In the genomic region with DNA sequence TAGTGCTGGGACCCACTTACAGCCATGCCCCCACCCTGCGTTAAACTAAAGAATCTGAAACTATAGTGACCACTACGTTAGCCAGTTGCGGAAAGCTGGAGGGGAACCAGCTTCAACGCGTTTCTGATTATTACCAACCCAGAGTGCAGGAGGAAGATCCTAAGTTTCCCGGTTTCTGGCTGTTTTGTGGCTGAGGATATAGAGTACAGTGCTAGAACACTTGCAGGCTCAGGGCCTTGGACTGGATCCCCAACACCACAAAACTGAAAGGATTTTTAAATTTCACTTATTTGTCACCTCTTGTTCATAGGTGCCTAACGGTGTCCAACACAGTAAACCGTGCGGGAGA, we compare ENCODE assay signal across 8 mouse cellular contexts. TPM values are rescaled to one million over a fixed set of nuclear protein-coding genes. Genes with fewer than 3 reads are reported as not detected.
DNase-seq lines count a peak whose midpoint lies in the region; ATAC-seq and TF ChIP-seq lines count a peak whose summit lies in the region.

No protein-coding gene starts in this region.

- peak overlapping the region; percentile 99 for H3K27ac ChIP-seq in lung, embryonic 14.5 days (ENCODE audit: low read depth)
- H3K27ac ChIP-seq in embryonic fibroblast, embryonic 13.5 days (ENCODE audit: insufficient read depth, low read length) = peak overlapping the region; percentile 99
- peak overlapping the region; percentile 98 for H3K27ac ChIP-seq in limb, embryonic 13.5 days
- peak overlapping the region; percentile 93 for H3K27ac ChIP-seq in neural tube, embryonic 15.5 days (replicated peaks)

- no peak for TF ChIP-seq CTCF in lung, embryonic 14.5 days (IDR thresholded peaks at IDR 0.05; ENCODE audit: low read depth)
- no peak for TF ChIP-seq CTCF in lung, adult 2 months (IDR thresholded peaks at IDR 0.05; ENCODE audit: insufficient read depth, low read length)
- TF ChIP-seq CTCF in embryonic fibroblast, embryonic 13.5 days (IDR thresholded peaks at IDR 0.05; ENCODE audit: borderline replicate concordance, insufficient read depth, low read length) = no peak

- H3K27me3 ChIP-seq in lung, embryonic 14.5 days (ENCODE audit: insufficient read depth, low read length) = no peaks in the 10 kb centered on the region
- H3K27me3 ChIP-seq in limb, embryonic 13.5 days = no peaks in the 10 kb centered on the region
- no peaks in the 10 kb centered on the region for H3K27me3 ChIP-seq in neural tube, embryonic 15.5 days (replicated peaks)

- H3K9me3 ChIP-seq in lung, embryonic 14.5 days (ENCODE audit: low read depth, low read length) = no peaks in the 10 kb centered on the region
- H3K9me3 ChIP-seq in limb, embryonic 13.5 days = no peaks in the 10 kb centered on the region
- H3K9me3 ChIP-seq in neural tube, embryonic 15.5 days (replicated peaks) = no peaks in the 10 kb centered on the region

- H3K9ac ChIP-seq in lung, embryonic 14.5 days = peak overlapping the region; percentile 70
- H3K9ac ChIP-seq in limb, embryonic 13.5 days = peak overlapping the region; percentile 72
- peak overlapping the region; percentile 44 for H3K9ac ChIP-seq in neural tube, embryonic 15.5 days (replicated peaks)

- no peak for TF ChIP-seq POLR2A in lung, adult 2 months (IDR thresholded peaks at IDR 0.05; ENCODE audit: borderline replicate concordance, extremely low read depth, low read depth, low read length)
- no peak; the same call in 1 of the 2 replicates for TF ChIP-seq POLR2A in embryonic fibroblast, embryonic 13.5 days (IDR thresholded peaks at IDR 0.05; ENCODE audit: low read depth, low read length)

- H3K36me3 ChIP-seq in lung, embryonic 14.5 days (ENCODE audit: insufficient read depth) = peaks cover 7% of the 10 kb centered on the region; the same call in 1 of the 2 replicates
- peaks cover 17% of the 10 kb centered on the region for H3K36me3 ChIP-seq in limb, embryonic 13.5 days
- H3K36me3 ChIP-seq in neural tube, embryonic 15.5 days = no peaks in the 10 kb centered on the region

- no peak for DNase-seq in lung, embryonic 14.5 days
- DNase-seq in lung, adult 2 months = no peak
- DNase-seq in urinary bladder, adult 18-20 months (ENCODE audit: low spot score in 2 of 2) = no peak
- no peak for DNase-seq in thymus, postnatal 10 days (ENCODE audit: low spot score in 2 of 2)
- no peak for DNase-seq in adrenal gland, postnatal 14 days

- peak overlapping the region; percentile 99 for H3K4me3 ChIP-seq in lung, embryonic 14.5 days (ENCODE audit: low read depth, low read length)
- no peak overlapping the region for H3K4me3 ChIP-seq in lung, adult 2 months (replicated peaks; ENCODE audit: extremely low read depth, low read depth, low read length)
- peak overlapping the region; percentile 37 for H3K4me3 ChIP-seq in embryonic fibroblast, embryonic 13.5 days (ENCODE audit: insufficient read depth, low read length)
- H3K4me3 ChIP-seq in limb, embryonic 13.5 days = peak overlapping the region; percentile 100
- peak overlapping the region; percentile 93 for H3K4me3 ChIP-seq in neural tube, embryonic 15.5 days (replicated peaks)

- H3K4me1 ChIP-seq in lung, embryonic 14.5 days (ENCODE audit: insufficient read depth) = peaks cover 7% of the 10 kb centered on the region; the same call in 1 of the 2 replicates
- peaks cover 6% of the 10 kb centered on the region for H3K4me1 ChIP-seq in lung, adult 2 months (ENCODE audit: control insufficient read depth, insufficient read depth, low read length)
- H3K4me1 ChIP-seq in embryonic fibroblast, embryonic 13.5 days (ENCODE audit: control insufficient read depth, insufficient read depth, low read length) = peaks cover 10% of the 10 kb centered on the region
- H3K4me1 ChIP-seq in limb, embryonic 13.5 days = peaks cover 30% of the 10 kb centered on the region
- H3K4me1 ChIP-seq in neural tube, embryonic 15.5 days = peaks cover 37% of the 10 kb centered on the region

- ATAC-seq in lung, embryonic 14.5 days (ENCODE audit: insufficient read depth) = no peak
- ATAC-seq in limb, embryonic 13.5 days (ENCODE audit: low FRiP score, low read depth) = no peak
- no peak for ATAC-seq in neural tube, embryonic 15.5 days (ENCODE audit: low FRiP score)

- H3K4me2 ChIP-seq in lung, embryonic 14.5 days = peak overlapping the region; percentile 82
- peak overlapping the region; percentile 77 for H3K4me2 ChIP-seq in limb, embryonic 13.5 days (replicated peaks)
- H3K4me2 ChIP-seq in neural tube, embryonic 15.5 days = peak overlapping the region; percentile 62

- 42% methylated on average over 9 of the region's 9 CpGs for WGBS in lung, embryonic 14.5 days
- WGBS in lung, adult 2 months = 43% methylated on average over 9 of the region's 9 CpGs
- WGBS in limb, embryonic 13.5 days = 50% methylated on average over 9 of the region's 9 CpGs
- WGBS in neural tube, embryonic 15.5 days = 58% methylated on average over 9 of the region's 9 CpGs

RNA-seq across cellular contexts. Expression of a gene that starts 0.9 kb away (rescaled TPM):
- polyA plus RNA-seq in lung, embryonic 14.5 days (2014; fragmentation: Nextera tagmentation; extraction: Ambion mirVana) = 105 and 109 TPM in 2 replicates
- 22.0 and 24.9 TPM in 2 replicates for polyA plus RNA-seq in lung, adult 2 months (2012; rRNA removed)
- polyA plus RNA-seq in embryonic fibroblast, embryonic 13.5 days (2011; ENCODE audit: insufficient read length, low read depth, missing spikeins) = 229 and 302 TPM in 2 replicates
- 79.0 and 87.4 TPM in 2 replicates for polyA plus RNA-seq in limb, embryonic 13.5 days (2015; fragmentation: Nextera tagmentation; extraction: Ambion mirVana)
- polyA plus RNA-seq in neural tube, embryonic 15.5 days (2015; fragmentation: Nextera tagmentation; extraction: Ambion mirVana) = 43.5 and 54.6 TPM in 2 replicates
- 174 and 183 TPM in 2 replicates for total RNA-seq in adrenal gland, postnatal 14 days (2021)

RNA-seq across cellular contexts. Expression of a gene that starts 23.3 kb away (rescaled TPM):
- polyA plus RNA-seq in lung, embryonic 14.5 days (2014; fragmentation: Nextera tagmentation; extraction: Ambion mirVana) = 24.0 and 27.7 TPM in 2 replicates
- 3.0 and 5.1 TPM in 2 replicates for polyA plus RNA-seq in lung, adult 2 months (2012; rRNA removed)
- polyA plus RNA-seq in embryonic fibroblast, embryonic 13.5 days (2011; ENCODE audit: insufficient read length, low read depth, missing spikeins) = 17.8 and 22.8 TPM in 2 replicates
- polyA plus RNA-seq in limb, embryonic 13.5 days (2015; fragmentation: Nextera tagmentation; extraction: Ambion mirVana) = 22.4 and 22.9 TPM in 2 replicates
- 15.3 and 15.7 TPM in 2 replicates for polyA plus RNA-seq in neural tube, embryonic 15.5 days (2015; fragmentation: Nextera tagmentation; extraction: Ambion mirVana)
- total RNA-seq in adrenal gland, postnatal 14 days (2021) = 10.6 and 11.8 TPM in 2 replicates

RNA-seq across cellular contexts. Expression of a gene that starts 49.5 kb away (rescaled TPM):
- 56.5 and 62.9 TPM in 2 replicates for polyA plus RNA-seq in lung, embryonic 14.5 days (2014; fragmentation: Nextera tagmentation; extraction: Ambion mirVana)
- polyA plus RNA-seq in lung, adult 2 months (2012; rRNA removed) = 14.0 and 20.4 TPM in 2 replicates
- 317 and 343 TPM in 2 replicates for polyA plus RNA-seq in embryonic fibroblast, embryonic 13.5 days (2011; ENCODE audit: insufficient read length, low read depth, missing spikeins)
- polyA plus RNA-seq in limb, embryonic 13.5 days (2015; fragmentation: Nextera tagmentation; extraction: Ambion mirVana) = 48.3 and 54.6 TPM in 2 replicates
- 35.5 and 40.1 TPM in 2 replicates for polyA plus RNA-seq in neural tube, embryonic 15.5 days (2015; fragmentation: Nextera tagmentation; extraction: Ambion mirVana)
- 168 and 172 TPM in 2 replicates for total RNA-seq in adrenal gland, postnatal 14 days (2021)
